Mouse (Mus musculus): ENCODE results near the gene Apol10b.

- no peak for TF ChIP-seq CTCF (IDR thresholded peaks at IDR 0.05; ENCODE audit: low read depth, low read length)
- TF ChIP-seq EP300 (IDR thresholded peaks at IDR 0.05; ENCODE audit: insufficient read depth, low read depth, low read length) = no peak
- TF ChIP-seq POLR2A (IDR thresholded peaks at IDR 0.05; ENCODE audit: insufficient read depth, low read length) = no peak
Observed at GRCm38 (mm10) chr15:77624710-77625109, 28.8 kb upstream of the Apol10b start.

Measured in ES-Bruce4 (cell line).